Mouse (Mus musculus): ENCODE measurements at regions not wholly inside any gene's neighbourhood (a gene's known extent, or its start where the extent isn't known, plus 50 kb on each side); places are given as distances from the start of the nearest gene placed in this dataset.

- 93% methylated on average over 1 of the region's 1 CpGs for WGBS
- no peak for DNase-seq (ENCODE audit: low spot score)
- H3K4me3 ChIP-seq (ENCODE audit: low read depth, low read length) = no peak overlapping the region
These were observed 122.7 kb upstream of the Tut7 start for GRCm38 (mm10) chr13:59945631-59946030.

GRCm38 (mm10) chr13:59943602-59944140 is 120.7 kb upstream of the Tut7 start:
- Histone ChIP-seq H3K27ac (ENCODE audit: low read depth, low read length) (no peak overlapping the region), H3K36me3 (ENCODE audit: control insufficient read depth, insufficient read depth, low read length) (no peaks in the 10 kb centered on the region), H3K9ac (ENCODE audit: low read length) (no peak overlapping the region), H3K4me1 (ENCODE audit: control insufficient read depth, insufficient read depth, low read length) (peaks cover 4% of the 10 kb centered on the region), H3K4me2 (ENCODE audit: low read length) (no peak overlapping the region), H3K4me3 (ENCODE audit: low read depth, low read length) (no peak overlapping the region), H3K9me3 (replicated peaks; ENCODE audit: control insufficient read depth, low read length) (no peaks in the 10 kb centered on the region), H3K27me3 (replicated peaks; ENCODE audit: control insufficient read depth, insufficient read depth, low read length) (peaks cover 4% of the 10 kb centered on the region; the same call in 1 of the 2 replicates)
- DNase-seq (ENCODE audit: low spot score) (no peak), ATAC-seq (no peak)
- 35% methylated on average over 5 of the region's 5 CpGs for WGBS

More at GRCm38 (mm10) chr13:59945631-59946030, 122.7 kb upstream of the Tut7 start:
- Histone ChIP-seq H3K4me2 (ENCODE audit: low read length) (no peak overlapping the region), H3K27me3 (replicated peaks; ENCODE audit: control insufficient read depth, insufficient read depth, low read length) (no peaks in the 10 kb centered on the region; the same call in 1 of the 2 replicates), H3K9me3 (replicated peaks; ENCODE audit: control insufficient read depth, low read length) (no peaks in the 10 kb centered on the region), H3K36me3 (ENCODE audit: control insufficient read depth, insufficient read depth, low read length) (no peaks in the 10 kb centered on the region), H3K4me1 (ENCODE audit: control insufficient read depth, insufficient read depth, low read length) (peaks cover 4% of the 10 kb centered on the region), H3K9ac (ENCODE audit: low read length) (no peak overlapping the region), H3K27ac (ENCODE audit: low read depth, low read length) (no peak overlapping the region)
- no peak for ATAC-seq

GRCm38 (mm10) chr13:59943020-59943419 is 120.1 kb upstream of the Tut7 start:
- no peaks in the 10 kb centered on the region for H3K9me3 ChIP-seq (replicated peaks; ENCODE audit: control insufficient read depth, low read length)
- no peak overlapping the region for H3K9ac ChIP-seq (ENCODE audit: low read length)
- 22% methylated on average over 3 of the region's 3 CpGs for WGBS
- no peak overlapping the region for H3K27ac ChIP-seq (ENCODE audit: low read depth, low read length)
- no peaks in the 10 kb centered on the region for H3K36me3 ChIP-seq (ENCODE audit: control insufficient read depth, insufficient read depth, low read length)
- peaks cover 4% of the 10 kb centered on the region for H3K4me1 ChIP-seq (ENCODE audit: control insufficient read depth, insufficient read depth, low read length)
- DNase-seq (ENCODE audit: low spot score) (no peak), ATAC-seq (no peak)
- H3K27me3 ChIP-seq (replicated peaks; ENCODE audit: control insufficient read depth, insufficient read depth, low read length) = peaks cover 4% of the 10 kb centered on the region; the same call in 1 of the 2 replicates
- no peak overlapping the region for H3K4me3 ChIP-seq (ENCODE audit: low read depth, low read length)
- H3K4me2 ChIP-seq (ENCODE audit: low read length) = no peak overlapping the region

- ATAC-seq (no peak), DNase-seq (ENCODE audit: low spot score) (no peak)
- Histone ChIP-seq H3K9me3 (replicated peaks; ENCODE audit: control insufficient read depth, low read length) (no peaks in the 10 kb centered on the region), H3K9ac (ENCODE audit: low read length) (no peak overlapping the region), H3K27me3 (replicated peaks; ENCODE audit: control insufficient read depth, insufficient read depth, low read length) (peaks cover 4% of the 10 kb centered on the region; the same call in 1 of the 2 replicates), H3K4me3 (ENCODE audit: low read depth, low read length) (no peak overlapping the region), H3K36me3 (ENCODE audit: control insufficient read depth, insufficient read depth, low read length) (no peaks in the 10 kb centered on the region), H3K27ac (ENCODE audit: low read depth, low read length) (no peak overlapping the region), H3K4me1 (ENCODE audit: control insufficient read depth, insufficient read depth, low read length) (peaks cover 4% of the 10 kb centered on the region), H3K4me2 (ENCODE audit: low read length) (no peak overlapping the region)
- 73% methylated on average over 3 of the region's 3 CpGs for WGBS
These were observed 118.6 kb upstream of the Tut7 start for GRCm38 (mm10) chr13:59941519-59941918.

GRCm38 (mm10) chr13:59940414-59941205 is 117.7 kb upstream of the Tut7 start:
- Histone ChIP-seq H3K27me3 (replicated peaks; ENCODE audit: control insufficient read depth, insufficient read depth, low read length) (peaks cover 4% of the 10 kb centered on the region; the same call in 1 of the 2 replicates), H3K9me3 (replicated peaks; ENCODE audit: control insufficient read depth, low read length) (no peaks in the 10 kb centered on the region), H3K4me3 (ENCODE audit: low read depth, low read length) (no peak overlapping the region), H3K9ac (ENCODE audit: low read length) (no peak overlapping the region), H3K27ac (ENCODE audit: low read depth, low read length) (no peak overlapping the region), H3K4me1 (ENCODE audit: control insufficient read depth, insufficient read depth, low read length) (peaks cover 4% of the 10 kb centered on the region), H3K36me3 (ENCODE audit: control insufficient read depth, insufficient read depth, low read length) (no peaks in the 10 kb centered on the region), H3K4me2 (ENCODE audit: low read length) (peak overlapping the region; percentile 35)
- 24% methylated on average over 16 of the region's 16 CpGs for WGBS
- DNase-seq (ENCODE audit: low spot score) (no peak), ATAC-seq (no peak)

GRCm38 (mm10) chr13:59939886-59940285 is 116.9 kb upstream of the Tut7 start:
- no peaks in the 10 kb centered on the region for H3K36me3 ChIP-seq (ENCODE audit: control insufficient read depth, insufficient read depth, low read length)
- no peak overlapping the region for H3K4me2 ChIP-seq (ENCODE audit: low read length)
- WGBS = 69% methylated on average over 5 of the region's 5 CpGs
- ATAC-seq = no peak
- no peak overlapping the region for H3K9ac ChIP-seq (ENCODE audit: low read length)
- H3K9me3 ChIP-seq (replicated peaks; ENCODE audit: control insufficient read depth, low read length) = no peaks in the 10 kb centered on the region
- no peak for DNase-seq (ENCODE audit: low spot score)
- peaks cover 4% of the 10 kb centered on the region; the same call in 1 of the 2 replicates for H3K27me3 ChIP-seq (replicated peaks; ENCODE audit: control insufficient read depth, insufficient read depth, low read length)
- H3K4me3 ChIP-seq (ENCODE audit: low read depth, low read length) = no peak overlapping the region
- peaks cover 4% of the 10 kb centered on the region for H3K4me1 ChIP-seq (ENCODE audit: control insufficient read depth, insufficient read depth, low read length)
- no peak overlapping the region for H3K27ac ChIP-seq (ENCODE audit: low read depth, low read length)

GRCm38 (mm10) chr13:59937147-59937546 is 114.2 kb upstream of the Tut7 start:
- H3K9ac ChIP-seq (ENCODE audit: low read length) = no peak overlapping the region
- DNase-seq (ENCODE audit: low spot score) (no peak), ATAC-seq (no peak)
- H3K27me3 ChIP-seq (replicated peaks; ENCODE audit: control insufficient read depth, insufficient read depth, low read length) = peaks cover 4% of the 10 kb centered on the region; the same call in 1 of the 2 replicates
- H3K27ac ChIP-seq (ENCODE audit: low read depth, low read length) = no peak overlapping the region
- 54% methylated on average over 3 of the region's 3 CpGs for WGBS
- H3K4me3 ChIP-seq (ENCODE audit: low read depth, low read length) = no peak overlapping the region
- H3K36me3 ChIP-seq (ENCODE audit: control insufficient read depth, insufficient read depth, low read length) = no peaks in the 10 kb centered on the region
- H3K4me1 ChIP-seq (ENCODE audit: control insufficient read depth, insufficient read depth, low read length) = peaks cover 4% of the 10 kb centered on the region
- H3K9me3 ChIP-seq (replicated peaks; ENCODE audit: control insufficient read depth, low read length) = no peaks in the 10 kb centered on the region
- no peak overlapping the region for H3K4me2 ChIP-seq (ENCODE audit: low read length)

GRCm38 (mm10) chr13:59934556-59934955 is 111.6 kb upstream of the Tut7 start:
- Histone ChIP-seq H3K36me3 (ENCODE audit: control insufficient read depth, insufficient read depth, low read length) (no peaks in the 10 kb centered on the region), H3K4me3 (ENCODE audit: low read depth, low read length) (no peak overlapping the region), H3K9me3 (replicated peaks; ENCODE audit: control insufficient read depth, low read length) (no peaks in the 10 kb centered on the region), H3K27me3 (replicated peaks; ENCODE audit: control insufficient read depth, insufficient read depth, low read length) (no peaks in the 10 kb centered on the region), H3K27ac (ENCODE audit: low read depth, low read length) (no peak overlapping the region), H3K4me2 (ENCODE audit: low read length) (no peak overlapping the region), H3K9ac (ENCODE audit: low read length) (no peak overlapping the region), H3K4me1 (ENCODE audit: control insufficient read depth, insufficient read depth, low read length) (no peaks in the 10 kb centered on the region)
- WGBS = 68% methylated on average over 1 of the region's 1 CpGs
- no peak for DNase-seq (ENCODE audit: low spot score)
- ATAC-seq = no peak

- Histone ChIP-seq H3K9ac (ENCODE audit: low read length) (no peak overlapping the region), H3K4me1 (ENCODE audit: control insufficient read depth, insufficient read depth, low read length) (no peaks in the 10 kb centered on the region), H3K27me3 (replicated peaks; ENCODE audit: control insufficient read depth, insufficient read depth, low read length) (no peaks in the 10 kb centered on the region), H3K9me3 (replicated peaks; ENCODE audit: control insufficient read depth, low read length) (no peaks in the 10 kb centered on the region), H3K36me3 (ENCODE audit: control insufficient read depth, insufficient read depth, low read length) (no peaks in the 10 kb centered on the region), H3K4me3 (ENCODE audit: low read depth, low read length) (no peak overlapping the region), H3K27ac (ENCODE audit: low read depth, low read length) (no peak overlapping the region), H3K4me2 (ENCODE audit: low read length) (no peak overlapping the region)
- whole genome bisulfite sequencing = 80% methylated on average over 1 of the region's 1 CpGs
- ATAC-seq (no peak), DNase-seq (ENCODE audit: low spot score) (no peak)
These were observed 111.1 kb upstream of the Tut7 start for GRCm38 (mm10) chr13:59934093-59934492.
